Mouse (Mus musculus) MEL (cell line): ENCODE data around the gene Dpysl5. TPM values are rescaled to one million over a fixed set of nuclear protein-coding genes. Genes with fewer than 3 reads are reported as not detected.

Experiments used
- DNase-seq: peaks from one replicate; pipeline ENCODE4 v3.0.0; 2011; ENCODE audit warnings: low read depth, low spot score
- H3K27ac ChIP-seq: 2 replicates; pipeline ENCODE4 v1.5.1; 2012; ENCODE audit warnings: low read depth, mild to moderate bottlenecking, control low read depth, low read length, moderate library complexity; ENCODE audit not compliant: control insufficient read depth
- H3K27me3 ChIP-seq, 2 experiments: fragments of 150-350 bp in 1 of 2; sonication (generic) in 1 of 2; 2 replicates each; pipeline ENCODE4 v1.6.1; 2012; ENCODE audit warnings: low read length in 2 of 2, mild to moderate bottlenecking in 2 of 2, improper control_type of control experiment in 1 of 2, moderate library complexity in 1 of 2; ENCODE audit not compliant: insufficient read depth in 2 of 2, control insufficient read depth in 1 of 2
- H3K36me3 ChIP-seq, 2 experiments: 2 replicates each; pipeline ENCODE4 v1.6.1; 2012 to 2014; ENCODE audit warnings: low read length in 2 of 2, improper control_type of control experiment in 1 of 2, inconsistent platforms in 1 of 2, mild to moderate bottlenecking in 1 of 2; ENCODE audit not compliant: insufficient read depth in 2 of 2, control insufficient read depth in 1 of 2
- H3K4me1 ChIP-seq, 2 experiments: fragments of 150-350 bp in 1 of 2; sonication (generic) in 1 of 2; 2 replicates each; pipeline ENCODE4 v1.6.1; 2012; ENCODE audit warnings: low read length in 2 of 2, improper control_type of control experiment in 1 of 2, mild to moderate bottlenecking in 1 of 2; ENCODE audit not compliant: insufficient read depth in 2 of 2, control insufficient read depth in 1 of 2
- H3K4me3 ChIP-seq, 2 experiments: fragments of 150-350 bp in 1 of 2; sonication (generic) in 1 of 2; 2 replicates each; pipeline ENCODE4 v1.5.1; 2012; ENCODE audit warnings: low read depth in 2 of 2, low read length in 2 of 2, mild to moderate bottlenecking in 2 of 2, moderate library complexity in 2 of 2, control low read depth in 1 of 2, improper control_type of control experiment in 1 of 2; ENCODE audit not compliant: control insufficient read depth in 1 of 2, insufficient read depth in 1 of 2
- H3K79me2 ChIP-seq: 2 replicates; pipeline ENCODE4 v1.6.1; 2012; ENCODE audit warnings: mild to moderate bottlenecking, low read length, moderate library complexity; ENCODE audit not compliant: control insufficient read depth, poor library complexity, insufficient read depth
- H3K9ac ChIP-seq: 2 replicates; pipeline ENCODE4 v1.6.1; 2012; ENCODE audit warnings: low read depth, mild to moderate bottlenecking, control low read depth, low read length, moderate library complexity; ENCODE audit not compliant: control insufficient read depth, poor library complexity, severe bottlenecking
- H3K9me3 ChIP-seq: fragments of 150-350 bp; sonication (generic); replicated peaks from 2 replicates; pipeline ENCODE4 v1.6.1; 2012; ENCODE audit warnings: mild to moderate bottlenecking, low read length, improper control_type of control experiment, moderate library complexity; ENCODE audit not compliant: insufficient read depth
- CTCF ChIP-seq, 3 experiments: IDR thresholded peaks in 2 of 3; conservative IDR thresholded peaks in 1 of 3; 2 replicates each; pipeline ENCODE4 v1.5.1; 2011 to 2012; ENCODE audit warnings: low read length in 3 of 3, low read depth in 2 of 3, mild to moderate bottlenecking in 2 of 3, improper control_type of control experiment in 1 of 3, inconsistent platforms in 1 of 3, mixed read lengths in 1 of 3, moderate library complexity in 1 of 3; ENCODE audit not compliant: control insufficient read depth in 1 of 3, insufficient read depth in 1 of 3, poor library complexity in 1 of 3, severe bottlenecking in 1 of 3
- EP300 ChIP-seq, 2 experiments: IDR thresholded peaks; 2 replicates each; pipeline ENCODE4 v1.6.1; 2011; ENCODE audit warnings: improper control_type of control experiment in 2 of 2, low read length in 2 of 2, low read depth in 1 of 2, mild to moderate bottlenecking in 1 of 2
- ETS1 ChIP-seq: IDR thresholded peaks from 2 replicates; pipeline ENCODE4 v1.6.1; 2012; ENCODE audit warnings: low read depth, mild to moderate bottlenecking, inconsistent platforms, low read length, improper control_type of control experiment, moderate library complexity
- GABPA ChIP-seq: IDR thresholded peaks from 2 replicates; pipeline ENCODE4 v1.6.1; 2012; ENCODE audit warnings: low read depth, mild to moderate bottlenecking, inconsistent platforms, low read length, improper control_type of control experiment, moderate library complexity
- GATA1 ChIP-seq: IDR thresholded peaks from 2 replicates; pipeline ENCODE4 v1.6.1; 2011; ENCODE audit warnings: low read depth, low read length, improper control_type of control experiment
- KAT2A ChIP-seq: conservative IDR thresholded peaks from 2 replicates; pipeline ENCODE4 v1.6.1; 2012; ENCODE audit warnings: low read depth, low read length, improper control_type of control experiment, inconsistent platforms
- MAX ChIP-seq: IDR thresholded peaks from 2 replicates; pipeline ENCODE4 v1.6.1; 2011; ENCODE audit warnings: low read length, improper control_type of control experiment
- MAZ ChIP-seq: IDR thresholded peaks from 2 replicates; pipeline ENCODE4 v1.6.1; 2012; ENCODE audit warnings: low read depth, mild to moderate bottlenecking, inconsistent platforms, low read length, improper control_type of control experiment
- MEF2A ChIP-seq: IDR thresholded peaks from 2 replicates; pipeline ENCODE4 v1.6.1; 2014; ENCODE audit warnings: low read depth, mild to moderate bottlenecking, inconsistent platforms, low read length, improper control_type of control experiment; ENCODE audit not compliant: poor library complexity, insufficient replicate concordance, severe bottlenecking; ENCODE audit errors: extremely low read depth
- MYB ChIP-seq: IDR thresholded peaks from 2 replicates; pipeline ENCODE4 v1.6.1; 2011; ENCODE audit warnings: mild to moderate bottlenecking, low read depth, low read length, improper control_type of control experiment
- MYC ChIP-seq: IDR thresholded peaks from 2 replicates; pipeline ENCODE4 v1.6.1; 2011; ENCODE audit warnings: low read depth, mild to moderate bottlenecking, low read length, improper control_type of control experiment, moderate library complexity
- NELFE ChIP-seq: IDR thresholded peaks from 2 replicates; pipeline ENCODE4 v1.6.1; 2011; ENCODE audit warnings: low read depth, low read length, improper control_type of control experiment
- NRF1 ChIP-seq: IDR thresholded peaks from 2 replicates; pipeline ENCODE4 v1.6.1; 2014; ENCODE audit warnings: low read depth, mild to moderate bottlenecking, inconsistent platforms, low read length, improper control_type of control experiment, moderate library complexity; ENCODE audit not compliant: poor library complexity, insufficient read depth, severe bottlenecking
- POLR2AphosphoS2 ChIP-seq: IDR thresholded peaks from 2 replicates; pipeline ENCODE4 v1.6.1; 2011; ENCODE audit warnings: low read length, improper control_type of control experiment
- RAD21 ChIP-seq: IDR thresholded peaks from 2 replicates; pipeline ENCODE4 v1.6.1; 2011; ENCODE audit warnings: mild to moderate bottlenecking, low read depth, low read length, improper control_type of control experiment
- SMC3 ChIP-seq: IDR thresholded peaks from 2 replicates; pipeline ENCODE4 v1.6.1; 2011; ENCODE audit warnings: low read depth, low read length, improper control_type of control experiment
- TBP ChIP-seq: IDR thresholded peaks from 2 replicates; pipeline ENCODE4 v1.8.0; 2011; ENCODE audit warnings: low read depth, low read length, improper control_type of control experiment
- TCF12 ChIP-seq: IDR thresholded peaks from 2 replicates; pipeline ENCODE4 v1.6.1; 2014; ENCODE audit warnings: low read depth, mild to moderate bottlenecking, inconsistent platforms, low read length, improper control_type of control experiment, moderate library complexity
- USF2 ChIP-seq, 2 experiments: IDR thresholded peaks; 2 replicates each; pipeline ENCODE4 v1.6.1; 2011 to 2012; ENCODE audit warnings: improper control_type of control experiment in 2 of 2, low read length in 2 of 2, borderline replicate concordance in 1 of 2, inconsistent platforms in 1 of 2, low read depth in 1 of 2, mild to moderate bottlenecking in 1 of 2; ENCODE audit not compliant: insufficient read depth in 1 of 2
- ZC3H11A ChIP-seq: IDR thresholded peaks from 2 replicates; pipeline ENCODE4 v1.6.1; 2012; ENCODE audit warnings: low read depth, mild to moderate bottlenecking, inconsistent platforms, low read length, improper control_type of control experiment
- ZKSCAN1 ChIP-seq: IDR thresholded peaks from 2 replicates; pipeline ENCODE4 v1.6.1; 2012; ENCODE audit warnings: low read depth, mild to moderate bottlenecking, inconsistent platforms, low read length, improper control_type of control experiment, moderate library complexity
- ZNF384 ChIP-seq: IDR thresholded peaks from 2 replicates; pipeline ENCODE4 v1.6.1; 2012; ENCODE audit warnings: low read depth, mild to moderate bottlenecking, inconsistent platforms, low read length, improper control_type of control experiment
- polyA plus RNA-seq, 2 experiments: library from polyadenylated mRNA; stranded (reverse) in 1 of 2; unstranded in 1 of 2; fragments of >175 nt in 1 of 2; fragments of >200 nt in 1 of 2; gene quantifications; 2 replicates each; pipeline versions ENCODE4 v1.2.1 to v1.2.4; 2012; ENCODE audit warnings: low replicate concordance in 2 of 2, low read depth in 1 of 2; ENCODE audit not compliant: insufficient read length in 2 of 2, insufficient read depth in 1 of 2, missing spikeins in 1 of 2
- total RNA-seq: library from RNA; depleted of rRNA; stranded (reverse); fragments of 300-350 nt; gene quantifications from 2 replicates; pipeline ENCODE4 v1.2.3, GENCODE M21; 2012

Dpysl5 gene
- total and polyA plus RNA-seq, 3 experiments = not detected

- no peak overlapping the region for H3K27ac ChIP-seq
- H3K27me3 ChIP-seq = peaks cover 2 to 4% of the 10 kb centered on the region in 2 experiments
- H3K9ac ChIP-seq = no peak overlapping the region
- no peaks in the 10 kb centered on the region for H3K4me1 ChIP-seq
- no peaks in the 10 kb centered on the region for H3K79me2 ChIP-seq
- no peak overlapping the region for H3K4me3 ChIP-seq
- TF ChIP-seq MYC (no peak), POLR2AphosphoS2 (no peak), NRF1 (no peak), USF2 (IDR thresholded peaks at IDR 0.05; ENCODE audit: borderline replicate concordance in 1 of 2, insufficient read depth in 1 of 2, low read depth in 1 of 2, low read length in 2 of 2) (no peak), EP300 (IDR thresholded peaks at IDR 0.05; ENCODE audit: low read depth in 1 of 2, low read length in 2 of 2) (no peak), MAZ (no peak), MYB (no peak), GATA1 (peak; percentile 39; the same call in 1 of the 2 replicates), ETS1 (no peak), CTCF (IDR thresholded peaks at IDR 0.05 in 2 of 3, conservative IDR thresholded peaks at IDR 0.05 in 1 of 3; ENCODE audit: control insufficient read depth in 1 of 3, insufficient read depth in 1 of 3, low read depth in 2 of 3, low read length in 3 of 3, poor library complexity in 1 of 3, severe bottlenecking in 1 of 3) (peak; percentile 77 to 85 (median 79)), ZKSCAN1 (no peak), NELFE (no peak), TBP (no peak), SMC3 (peak; percentile 54), ZC3H11A (peak; percentile 59), KAT2A (no peak), ZNF384 (no peak), GABPA (no peak), TCF12 (no peak), MAX (no peak), RAD21 (peak; percentile 73), MEF2A (no peak)
- peak; percentile 68 for DNase-seq
- no peaks in the 10 kb centered on the region for H3K36me3 ChIP-seq
- H3K9me3 ChIP-seq = no peaks in the 10 kb centered on the region
These were observed 24.6 kb upstream of the Dpysl5 start for GRCm38 (mm10) chr5:30686781-30687180.
